Mouse (Mus musculus) thymus, postnatal 4 days (tissue): Measurements from ENCODE around the gene Gas2l1.
"Not testable (repeated sequence)": the region's sequence is repeated elsewhere in the genome, so short reads cannot be mapped to it uniquely, and the experiment has no call there.

ENCODE experiments used
- DNase-seq: peaks from one replicate; pipeline ENCODE4 v3.0.0; 2021

The Gas2l1 gene

DNA sequence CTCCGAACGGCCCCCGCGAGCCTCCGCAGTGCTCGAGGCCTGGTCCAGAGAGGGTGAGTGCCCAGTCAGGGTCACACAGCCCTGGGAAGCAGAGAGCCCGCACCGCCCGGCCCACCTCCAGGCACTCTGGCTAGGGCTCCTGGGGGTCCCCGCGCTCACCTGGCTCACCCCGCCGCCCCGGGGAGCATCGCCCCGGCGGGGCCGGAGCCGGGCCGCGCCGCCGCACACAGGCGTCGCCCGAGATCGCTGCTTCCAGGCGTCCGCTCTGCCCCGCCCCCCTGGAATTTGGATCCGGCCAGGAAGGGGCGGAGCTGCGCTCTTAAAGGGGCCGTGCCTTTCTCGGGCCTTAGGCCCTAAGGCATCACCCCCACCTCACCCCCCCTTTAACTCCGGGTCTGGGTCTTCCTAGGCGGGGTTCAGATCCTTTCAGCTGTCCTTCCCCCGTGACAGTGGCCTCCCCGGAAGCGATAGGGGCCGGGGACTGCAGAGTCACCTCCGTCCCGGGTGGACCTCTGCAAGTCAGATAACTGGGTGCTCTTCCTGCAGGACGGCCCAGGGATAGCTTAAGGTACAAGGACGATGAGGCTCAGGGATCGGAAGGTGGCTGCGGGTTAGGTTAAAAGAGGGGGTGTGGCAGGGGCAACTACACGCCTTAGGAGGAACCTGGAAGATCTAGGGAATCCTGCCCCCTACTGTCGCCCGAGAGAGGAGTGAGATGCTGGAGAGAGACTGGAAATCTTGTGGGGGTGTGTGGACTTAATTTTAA, at the start of gene Gas2l1:
Gas2l1 (minus strand) TSS at position 272 of the 766 bp plus-strand sequence.
- peak; percentile 69 for DNase-seq

DNA sequence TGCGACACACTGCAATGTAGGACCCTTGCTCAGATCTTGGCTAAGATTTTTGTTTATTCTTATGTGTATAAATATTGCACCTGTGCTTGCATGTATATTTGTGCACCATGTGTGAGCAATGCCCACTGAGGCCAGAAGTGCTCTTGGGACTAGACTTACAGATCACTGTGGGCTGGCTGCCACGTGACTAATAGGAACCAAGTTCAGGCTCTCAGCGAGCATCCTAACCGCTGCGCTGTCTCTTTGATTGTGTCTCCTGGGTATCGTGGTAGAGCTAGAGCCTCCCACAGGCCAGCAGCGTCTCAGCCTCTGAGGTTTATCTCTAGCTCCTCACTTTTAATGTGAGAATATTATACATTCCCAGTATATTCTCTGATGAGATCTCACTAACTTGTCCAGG, 48.5 kb upstream of the Gas2l1 start:
- DNase-seq, result no peak

DNA sequence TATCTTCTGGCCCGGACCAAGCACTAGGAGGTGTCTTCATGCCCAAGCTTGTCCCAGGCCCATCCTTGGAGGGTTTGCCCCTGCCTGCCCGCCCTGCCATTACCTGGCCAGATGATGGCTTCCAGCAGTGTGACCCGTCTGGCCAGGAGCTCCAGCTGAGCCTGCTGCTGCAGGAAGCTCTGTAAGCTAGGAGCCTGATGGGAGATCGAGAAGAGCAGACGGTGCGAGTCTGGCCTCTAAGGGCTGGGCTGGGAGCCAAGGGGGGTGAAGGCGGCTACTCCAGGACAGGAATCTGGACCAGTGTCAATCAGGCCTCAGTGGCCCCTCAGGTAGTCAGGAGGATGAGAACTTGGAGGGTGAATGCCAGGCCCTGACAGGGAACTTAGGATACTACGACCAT, 44.3 kb upstream of the Gas2l1 start:
- no peak for DNase-seq

DNA sequence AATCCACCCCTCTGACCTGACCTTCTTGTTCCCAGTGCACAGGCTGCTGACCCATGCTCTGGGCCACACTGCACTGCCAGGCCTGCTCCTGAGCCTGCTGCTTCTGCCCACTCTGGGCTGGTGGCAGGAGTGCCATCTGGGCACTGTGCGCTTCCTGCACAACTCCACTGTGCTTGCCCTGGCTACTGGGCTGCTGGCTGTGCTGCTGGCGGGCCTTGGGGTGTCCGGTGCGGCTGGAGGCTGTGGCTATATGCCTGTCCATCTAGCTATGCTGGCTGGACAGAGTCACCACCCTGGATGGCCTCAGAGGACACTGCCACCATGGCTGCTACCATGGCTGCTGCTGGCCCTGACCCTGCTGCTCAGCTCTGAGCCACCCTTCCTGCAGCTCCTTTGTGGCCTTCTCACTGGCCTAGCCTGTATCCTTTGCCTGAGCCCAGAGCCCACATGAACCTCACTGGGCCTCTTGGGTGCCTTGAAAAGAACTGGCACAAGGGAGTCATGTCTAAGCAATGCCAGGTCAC, 38.9 kb upstream of the Gas2l1 start:
- DNase-seq, result no peak

DNA sequence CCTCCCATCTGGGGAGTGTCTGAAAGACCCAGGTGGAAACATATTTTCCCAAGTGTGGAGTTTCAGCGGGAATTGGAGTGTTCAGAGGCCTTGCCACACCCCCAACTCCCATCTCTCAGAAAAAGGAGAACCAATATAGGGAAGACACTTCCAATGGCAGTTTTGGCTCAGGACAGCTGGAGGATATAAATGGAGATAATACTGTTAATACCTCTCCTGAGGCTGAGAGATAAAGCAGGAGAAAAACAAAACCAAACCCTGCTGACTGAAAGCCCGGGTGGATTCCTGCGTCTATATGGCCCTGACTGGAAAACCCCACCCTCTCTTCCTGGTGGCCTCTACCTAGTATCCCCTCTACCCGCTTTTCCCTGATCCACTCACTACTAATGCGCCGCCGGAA, 37.3 kb upstream of the Gas2l1 start:
- no peak for DNase-seq

DNA sequence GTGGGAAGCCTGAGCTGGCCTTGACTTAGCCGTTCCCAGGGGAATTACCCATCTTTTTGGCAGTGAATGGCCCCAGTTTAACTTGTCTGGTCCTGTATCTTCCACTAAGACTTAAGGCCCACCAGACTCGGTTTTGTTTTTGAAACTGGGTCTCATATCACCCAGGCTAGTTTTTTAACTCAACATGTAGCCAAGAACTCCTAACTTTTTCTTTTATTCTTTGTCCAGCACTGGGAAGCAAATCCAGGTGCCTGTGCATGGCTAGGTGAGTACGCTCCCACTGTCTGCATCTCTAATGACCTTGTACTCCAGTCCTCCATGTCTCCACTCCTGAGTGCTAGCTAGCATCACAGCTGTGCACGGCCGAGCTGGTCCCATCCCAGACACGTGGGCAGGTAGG, 36.5 kb upstream of the Gas2l1 start:
- no peak for DNase-seq

DNA sequence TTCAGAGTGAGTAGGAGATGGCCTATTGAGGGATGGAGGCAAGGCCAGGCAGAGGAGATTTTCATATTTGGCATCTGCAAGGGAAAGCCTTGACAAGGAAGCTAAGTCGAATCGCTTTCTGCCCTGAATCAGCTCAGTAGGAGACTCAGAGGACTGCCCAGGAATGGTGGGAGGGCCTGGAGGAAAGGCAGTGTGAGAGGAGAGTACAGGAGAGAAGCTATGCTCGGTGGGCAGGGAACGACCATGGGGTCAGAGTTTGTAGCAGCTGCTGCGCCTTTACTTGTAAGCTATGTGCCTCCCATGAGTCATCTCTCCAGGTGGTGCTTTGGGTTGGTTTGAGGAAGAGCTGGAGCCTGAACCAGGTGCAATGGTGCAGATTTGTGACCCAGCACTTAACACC, 35.7 kb upstream of the Gas2l1 start:
- DNase-seq, result no peak

DNA sequence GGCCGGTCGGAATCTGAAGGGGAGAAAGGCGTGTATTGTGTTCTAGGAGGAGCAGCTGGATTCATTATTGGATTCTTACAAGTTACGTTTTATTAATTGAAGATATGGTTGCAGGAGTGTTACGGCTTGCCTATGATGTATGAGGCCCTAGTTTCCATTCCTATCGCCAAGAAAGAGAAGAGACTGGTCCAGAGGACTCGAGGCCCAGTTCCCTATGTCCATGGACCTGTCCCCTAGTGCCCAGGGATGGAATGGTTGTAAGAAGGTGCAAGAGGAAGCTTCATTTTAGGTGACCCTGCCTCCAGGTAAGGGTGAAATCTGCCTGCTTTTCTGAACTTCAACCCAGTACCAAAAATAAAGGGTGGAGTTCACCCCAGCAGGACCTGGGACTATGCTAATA, 35.2 kb upstream of the Gas2l1 start:
- DNase-seq, result no peak

DNA sequence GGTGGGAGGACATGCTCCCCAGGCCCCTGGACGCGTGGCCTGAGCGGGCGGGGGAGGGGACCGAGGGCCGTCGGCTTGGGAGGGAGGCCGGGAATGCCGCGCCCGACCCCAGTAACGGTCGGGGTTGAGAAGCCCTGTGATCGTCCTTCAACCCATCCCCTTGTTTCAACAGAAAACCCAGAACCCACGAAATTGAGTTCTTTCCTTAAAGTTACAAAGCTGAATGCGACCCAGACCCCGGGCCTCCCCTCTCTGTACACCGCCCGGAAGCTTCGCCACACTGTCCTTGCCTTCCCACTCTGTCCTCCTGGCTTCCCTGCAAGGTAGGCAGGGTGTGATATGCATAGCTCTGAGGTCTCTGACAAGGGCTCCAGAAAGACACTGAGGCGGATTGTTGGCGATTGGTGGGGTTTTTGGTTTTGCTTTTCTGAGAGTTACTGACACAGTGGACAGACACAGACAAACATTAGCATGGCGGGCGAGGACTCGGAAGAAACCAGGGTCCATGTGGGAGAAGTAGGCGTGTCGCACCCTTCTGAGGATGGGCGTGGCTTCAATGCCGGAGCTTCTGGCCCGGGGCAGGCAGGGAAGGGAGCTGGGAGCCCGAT, 34.6 kb upstream of the Gas2l1 start:
- peak; percentile 78 for DNase-seq

DNA sequence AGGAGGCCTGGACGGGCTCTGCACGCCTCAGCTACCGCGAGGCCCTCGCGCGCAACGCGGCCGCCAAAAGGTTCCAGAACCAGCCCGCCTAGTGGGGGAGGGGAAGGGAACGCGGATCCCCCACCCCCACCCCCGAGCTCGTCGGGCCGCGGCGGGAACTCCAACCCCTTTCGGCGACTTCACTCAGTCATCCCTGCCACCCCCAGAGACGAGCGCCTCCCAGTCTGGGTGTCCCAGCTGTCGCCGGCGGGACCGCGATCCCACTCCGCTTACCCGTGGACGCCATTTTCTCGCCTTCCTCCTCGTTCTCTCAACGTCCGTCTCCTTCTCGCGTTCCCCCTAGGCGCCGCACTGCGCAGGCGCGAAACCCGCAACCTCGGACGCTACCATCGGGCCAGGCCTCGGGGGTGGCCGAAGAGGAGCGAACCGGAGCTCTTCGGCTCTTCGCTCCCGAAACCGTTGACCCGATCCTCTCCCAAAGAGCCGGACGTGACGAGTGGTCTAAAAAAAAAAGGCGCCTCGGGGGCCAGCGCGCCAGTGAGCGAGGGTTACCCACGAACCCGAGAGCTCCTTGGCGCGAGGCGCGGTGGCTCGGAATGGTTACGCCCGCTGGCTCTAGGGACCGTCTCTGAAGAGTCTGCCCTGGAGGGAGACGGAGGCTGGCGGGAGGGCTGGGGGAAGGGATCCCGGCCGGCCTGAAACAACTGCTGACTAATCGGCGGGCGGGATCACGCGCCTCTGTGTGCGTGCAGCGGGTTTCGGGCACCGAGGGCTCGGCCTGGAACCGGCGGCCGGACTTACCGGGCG, 33.8 kb upstream of the Gas2l1 start, which contains the start of the genes Rhbdd3 and Ewsr1:
Rhbdd3 (plus strand) TSS at position 191 of the 807 bp plus-strand sequence.
Ewsr1 (minus strand) TSS at position 531 of the 807 bp plus-strand sequence.
- peak; percentile 99 for DNase-seq

DNA sequence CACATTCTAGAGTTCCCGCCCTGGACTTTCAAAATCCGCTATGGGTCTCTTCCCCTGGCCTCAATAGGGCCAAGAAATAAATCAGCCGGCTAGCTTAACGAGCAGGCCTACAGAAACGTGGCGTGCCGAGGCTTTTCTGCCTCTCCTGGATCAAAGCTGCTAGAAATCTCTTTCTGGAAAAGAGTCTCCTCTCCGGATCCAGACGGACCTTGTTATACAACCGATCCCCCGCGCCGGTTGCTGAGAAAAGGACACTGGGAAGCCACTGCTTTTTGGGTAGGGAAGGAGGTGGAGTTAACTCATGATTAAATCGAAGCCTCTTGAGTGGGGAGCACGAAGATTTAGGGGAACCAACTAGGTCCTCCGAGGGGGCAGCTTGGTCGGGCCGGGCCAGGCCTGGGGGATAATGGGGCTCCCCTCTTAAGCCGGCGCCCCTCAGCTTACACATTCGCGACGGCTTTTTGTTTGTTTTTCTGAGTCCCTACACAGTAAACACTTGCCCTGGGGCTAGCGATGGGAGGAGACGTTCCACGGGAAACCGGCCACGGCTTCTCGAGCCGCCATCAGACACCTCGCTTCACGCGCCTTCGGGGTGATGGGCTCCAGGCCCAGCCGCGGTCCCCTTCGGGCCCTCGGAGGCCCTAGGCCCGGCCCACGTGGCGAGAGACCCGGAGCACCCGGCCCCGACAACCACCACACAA, 33.1 kb upstream of the Gas2l1 start:
- DNase-seq, result peak; percentile 52

DNA sequence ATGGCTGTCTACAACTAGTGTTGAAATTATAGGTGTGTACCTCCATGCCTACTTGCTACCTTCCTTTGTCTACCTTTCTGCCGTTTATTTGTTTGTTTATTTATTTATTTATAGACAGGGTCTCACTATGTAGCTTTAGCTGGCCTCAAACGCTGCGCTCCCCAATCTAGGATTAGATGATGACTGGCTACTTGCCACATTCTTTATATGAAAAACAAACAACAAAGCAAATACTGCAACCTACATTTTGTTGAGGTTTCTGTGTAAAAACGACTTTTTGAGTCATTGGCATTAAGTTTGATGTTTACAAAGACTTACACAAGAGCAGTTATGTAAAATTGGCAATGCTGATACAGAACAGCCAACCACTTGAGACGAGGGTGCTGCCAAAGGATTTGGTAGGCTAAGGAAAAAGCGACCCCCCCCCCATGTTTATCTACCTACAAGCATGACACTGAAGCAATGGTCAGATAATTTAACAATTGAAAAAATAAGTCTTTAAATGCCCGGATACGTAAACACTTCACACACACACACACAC, 31.4 kb upstream of the Gas2l1 start:
- no peak for DNase-seq

DNA sequence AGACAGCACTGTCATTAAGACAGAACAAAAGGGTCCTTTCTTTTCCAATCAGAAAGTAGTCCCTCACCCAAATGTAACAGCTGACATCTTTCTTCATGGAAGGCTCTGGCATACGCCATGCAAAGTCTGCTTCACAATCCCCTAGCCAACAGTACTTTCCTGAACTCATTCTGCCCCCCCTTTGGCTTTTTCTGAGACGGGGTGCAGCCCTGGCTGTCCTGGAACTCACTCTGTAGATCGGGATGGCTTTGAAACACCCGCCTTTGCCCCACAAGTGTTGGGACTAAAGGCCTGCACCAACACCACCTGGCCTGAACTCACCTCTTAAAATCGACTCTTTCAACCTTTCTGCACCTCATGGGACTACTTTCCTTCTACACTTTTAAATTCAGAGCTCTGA, 30.8 kb upstream of the Gas2l1 start:
- DNase-seq, result no peak

DNA sequence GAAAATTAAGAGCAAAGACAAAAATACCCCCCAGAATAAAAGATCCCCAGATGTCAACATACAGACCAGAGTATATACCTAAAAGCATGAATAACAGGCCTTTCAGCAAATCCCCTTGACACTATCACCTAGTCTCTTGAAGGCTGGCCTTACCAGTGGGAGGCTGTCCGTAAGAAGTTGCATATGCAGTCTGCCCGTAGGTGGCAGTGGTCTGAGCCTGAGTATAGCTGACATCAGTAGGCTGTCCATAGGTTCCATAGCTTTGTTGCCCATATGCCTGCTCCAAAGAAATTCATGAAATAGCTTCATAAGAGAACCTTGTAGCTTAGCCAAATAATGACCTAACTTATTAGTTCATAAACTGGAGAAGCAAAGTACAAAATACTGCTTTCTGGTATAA, 26.6 kb upstream of the Gas2l1 start:
- no peak for DNase-seq

DNA sequence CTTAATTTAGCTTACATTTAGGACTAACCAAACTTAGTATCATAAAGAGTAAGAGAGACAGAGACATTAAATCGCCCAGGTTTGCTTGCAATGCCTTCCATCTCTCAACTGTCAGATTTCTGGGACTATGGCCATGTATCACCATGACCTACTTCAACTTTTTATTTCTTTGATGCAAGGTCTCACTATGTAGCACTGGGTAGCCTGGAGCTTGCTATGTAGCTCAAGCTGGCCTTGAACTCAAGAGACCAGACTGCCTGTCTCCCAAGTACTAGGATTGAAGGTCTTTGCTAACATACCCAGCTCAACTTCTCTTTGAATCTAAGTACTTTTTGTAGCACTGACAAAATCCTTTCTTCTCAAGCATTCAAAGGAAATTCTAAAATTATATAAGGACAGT, 24.0 kb upstream of the Gas2l1 start:
- DNase-seq, result no peak

DNA sequence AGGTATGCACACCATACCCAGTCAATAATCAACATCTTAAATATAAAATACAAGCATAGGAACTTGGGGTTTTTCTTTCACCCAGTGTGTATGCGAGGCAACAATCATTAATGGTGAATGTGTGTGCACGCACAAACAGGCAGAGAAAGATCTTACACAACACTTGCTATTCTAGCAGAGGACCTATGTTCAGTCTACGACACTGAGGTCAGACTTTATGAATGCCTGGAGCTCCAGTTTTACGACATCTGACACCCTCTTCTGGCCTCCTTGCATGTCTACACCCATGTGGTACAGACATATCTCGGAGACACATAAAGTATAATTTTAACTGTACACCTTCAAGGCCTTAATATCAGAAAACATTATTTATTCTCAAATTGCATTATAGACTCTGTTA, 11.7 kb upstream of the Gas2l1 start:
- not testable (repeated sequence) for DNase-seq

DNA sequence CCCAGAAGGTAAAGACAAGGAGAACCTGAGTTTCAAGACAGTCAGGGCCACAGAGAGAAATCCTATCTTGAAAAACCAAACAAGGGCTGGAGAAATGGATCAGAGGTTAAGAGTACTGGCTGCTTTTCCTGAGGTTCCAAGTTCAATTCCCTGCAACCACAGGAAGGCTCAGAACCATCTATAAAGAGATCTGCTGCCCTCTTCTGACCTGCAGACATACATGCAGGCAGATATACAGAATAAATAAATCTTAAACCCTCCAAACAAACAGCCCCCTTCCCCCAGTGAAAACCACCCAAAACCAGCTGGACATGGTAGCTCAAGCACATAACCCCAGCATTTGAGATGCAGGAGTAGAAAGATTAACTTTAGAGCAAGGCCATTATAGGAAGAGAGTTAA, 10.6 kb upstream of the Gas2l1 start:
- no peak for DNase-seq

DNA sequence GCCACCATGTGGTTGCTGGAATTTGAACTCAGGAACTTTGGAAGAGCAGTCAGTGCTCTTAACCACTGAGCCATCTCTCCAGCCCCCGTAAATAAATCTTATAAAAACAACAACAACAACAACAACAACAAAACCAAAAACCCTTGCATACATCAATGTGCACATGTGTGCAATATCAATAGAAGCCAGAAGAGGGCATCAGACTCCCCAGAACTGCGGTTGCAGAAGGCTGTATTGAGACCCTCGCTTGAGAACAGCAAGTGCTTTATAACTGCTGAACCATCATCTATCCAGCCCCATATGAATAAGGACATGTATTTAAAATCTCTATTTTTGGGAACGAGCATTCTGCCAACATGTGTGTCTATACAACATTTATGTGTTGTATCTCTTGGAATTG, 9.8 kb upstream of the Gas2l1 start:
- peak; percentile 52 for DNase-seq

DNA sequence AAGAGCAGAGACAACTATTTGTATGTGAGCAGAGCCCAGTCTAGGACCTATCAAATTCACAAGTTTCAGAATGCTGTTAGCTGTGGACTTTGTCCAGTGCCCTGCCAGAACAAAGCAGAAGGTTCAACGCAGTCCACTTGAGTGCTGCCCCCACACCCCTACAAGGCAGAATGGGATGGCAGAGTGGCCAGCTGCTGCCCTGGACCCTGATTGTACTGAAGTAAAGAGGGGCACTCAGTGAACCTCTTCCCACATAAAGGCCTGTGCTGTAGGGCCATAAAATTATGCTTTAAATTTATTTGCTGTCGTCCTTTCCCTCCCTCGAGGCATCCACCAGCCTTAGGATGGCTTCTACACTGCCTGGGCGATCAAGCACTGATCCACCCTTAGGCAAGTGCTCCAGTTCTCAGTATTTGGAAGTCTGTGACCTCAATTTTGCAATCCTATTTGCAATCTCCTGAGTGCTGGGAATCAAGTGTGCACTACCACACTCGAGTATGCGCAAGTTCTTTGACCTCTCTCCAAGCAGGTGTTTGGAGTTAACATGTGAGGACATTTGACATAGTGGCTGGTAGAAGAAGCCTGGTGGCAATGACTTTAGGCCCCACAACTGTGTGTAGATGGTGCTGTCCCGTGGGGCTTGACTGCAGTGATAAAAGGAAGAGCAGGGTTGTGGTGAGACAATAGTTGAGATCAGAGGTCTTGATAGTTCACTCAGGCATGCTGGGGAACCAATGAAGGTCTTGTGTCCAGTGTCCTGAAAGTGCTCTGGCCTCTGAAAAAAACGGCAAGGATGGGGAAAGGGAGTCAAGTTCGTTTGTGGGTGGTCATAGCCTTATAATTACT, 3.2 kb upstream of the Gas2l1 start:
- no peak for DNase-seq

DNA sequence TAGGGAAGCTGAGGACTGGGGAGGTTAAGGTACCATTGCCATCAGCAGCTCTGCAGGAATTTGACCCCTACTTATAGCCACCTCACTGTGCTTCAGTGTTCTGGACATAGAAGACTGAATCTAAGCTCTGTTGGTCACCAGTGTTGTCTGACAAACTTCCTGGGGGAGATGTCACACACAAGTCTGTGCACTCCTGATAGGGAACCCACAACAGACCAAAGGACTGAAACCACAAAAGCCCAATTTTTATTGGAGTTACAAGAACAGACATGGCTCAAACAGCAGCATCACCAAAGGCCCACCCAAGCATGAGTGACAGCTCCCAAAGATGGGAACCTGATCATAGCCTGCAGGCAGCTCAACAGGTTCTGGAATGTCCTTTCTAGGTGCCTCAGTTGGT, 1.9 kb upstream of the Gas2l1 start:
- DNase-seq, result no peak

DNA sequence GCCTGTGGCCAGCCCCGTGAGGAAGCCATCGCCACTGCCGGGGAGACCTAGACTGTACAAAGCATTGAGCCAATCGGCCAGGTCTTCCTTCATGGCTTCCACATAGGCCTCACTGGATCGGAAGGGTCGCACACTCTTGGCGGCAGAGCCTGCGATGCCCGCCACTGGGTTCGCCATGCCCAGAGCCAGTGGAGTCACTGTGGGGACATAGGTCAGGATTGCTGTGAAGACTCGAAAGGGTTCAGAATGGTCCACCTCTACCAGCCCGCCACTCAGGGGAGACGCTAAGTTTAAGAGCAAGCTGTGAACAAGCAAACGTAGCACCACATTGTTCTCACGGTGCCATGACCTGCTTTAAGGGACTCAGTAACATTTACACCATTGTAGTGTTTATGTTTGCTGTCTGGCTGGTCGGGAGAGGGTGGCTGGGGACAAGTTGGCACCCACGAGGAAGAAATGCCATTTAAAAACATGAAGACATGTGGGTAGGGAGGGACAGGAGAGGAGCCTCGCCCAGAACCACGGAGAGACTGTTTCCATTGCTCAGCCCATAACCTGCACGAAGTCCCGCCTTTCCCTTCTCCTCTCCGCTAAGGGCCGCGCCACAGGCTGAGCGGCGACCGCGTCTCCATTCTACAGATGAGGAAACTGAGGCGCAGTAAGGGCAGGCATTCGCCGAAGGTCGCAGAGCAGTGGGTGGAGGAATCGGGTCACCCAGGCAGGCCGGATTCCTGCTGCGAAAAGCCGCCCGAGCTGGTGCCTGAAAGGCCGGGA, 658 bp downstream of the Gas2l1 start:
- no peak for DNase-seq
